Mouse (Mus musculus): Measurements from ENCODE around the gene Slc5a6. TPM values are rescaled to one million over a fixed set of nuclear protein-coding genes. Genes with fewer than 3 reads are reported as not detected.

Slc5a6 gene
- polyA plus RNA-seq, 1 experiment = 5.7 TPM

- TF ChIP-seq GATA1 (IDR thresholded peaks at IDR 0.05; ENCODE audit: low read length) = no peak
Observed at GRCm38 (mm10) chr5:31031508-31031907, 17.2 kb downstream of the Slc5a6 start.

GRCm38 (mm10) chr5:31030926-31031325, 17.8 kb downstream of the Slc5a6 start:
- no peak for TF ChIP-seq GATA1 (IDR thresholded peaks at IDR 0.05; ENCODE audit: low read length)

GRCm38 (mm10) chr5:31024641-31025040, 24.1 kb downstream of the Slc5a6 start:
- no peak for TF ChIP-seq GATA1 (IDR thresholded peaks at IDR 0.05; ENCODE audit: low read length)

GRCm38 (mm10) chr5:31023254-31023653, 25.5 kb downstream of the Slc5a6 start:
- no peak for TF ChIP-seq GATA1 (IDR thresholded peaks at IDR 0.05; ENCODE audit: low read length)

GRCm38 (mm10) chr5:31022690-31023089, 26.0 kb downstream of the Slc5a6 start:
- no peak for TF ChIP-seq GATA1 (IDR thresholded peaks at IDR 0.05; ENCODE audit: low read length)

GRCm38 (mm10) chr5:31015913-31016312, 32.8 kb downstream of the Slc5a6 start:
- no peak for TF ChIP-seq GATA1 (IDR thresholded peaks at IDR 0.05; ENCODE audit: low read length)

GRCm38 (mm10) chr5:31012737-31013136, 36.0 kb downstream of the Slc5a6 start:
- no peak for TF ChIP-seq GATA1 (IDR thresholded peaks at IDR 0.05; ENCODE audit: low read length)

- no peak for TF ChIP-seq GATA1 (IDR thresholded peaks at IDR 0.05; ENCODE audit: low read length)
Observed at GRCm38 (mm10) chr5:31004184-31004583, 44.5 kb downstream of the Slc5a6 start.

- no peak for TF ChIP-seq GATA1 (IDR thresholded peaks at IDR 0.05; ENCODE audit: low read length)
Observed at GRCm38 (mm10) chr5:31001560-31001959, 47.2 kb downstream of the Slc5a6 start.

- TF ChIP-seq GATA1 (IDR thresholded peaks at IDR 0.05; ENCODE audit: low read length) = no peak
Observed at GRCm38 (mm10) chr5:31000993-31001392, 47.7 kb downstream of the Slc5a6 start.

GRCm38 (mm10) chr5:31000122-31000521, 48.6 kb downstream of the Slc5a6 start:
- no peak for TF ChIP-seq GATA1 (IDR thresholded peaks at IDR 0.05; ENCODE audit: low read length)

GRCm38 (mm10) chr5:30999324-30999723, 49.4 kb downstream of the Slc5a6 start:
- TF ChIP-seq GATA1 (IDR thresholded peaks at IDR 0.05; ENCODE audit: low read length) = no peak

- TF ChIP-seq GATA1 (IDR thresholded peaks at IDR 0.05; ENCODE audit: low read length) = no peak
Observed at GRCm38 (mm10) chr5:30998306-30998705, 50.4 kb downstream of the Slc5a6 start.

GRCm38 (mm10) chr5:30994910-30995635, 53.7 kb downstream of the Slc5a6 start:
- TF ChIP-seq GATA1 (IDR thresholded peaks at IDR 0.05; ENCODE audit: low read length) = no peak

GRCm38 (mm10) chr5:30994074-30994473, 54.6 kb downstream of the Slc5a6 start:
- no peak for TF ChIP-seq GATA1 (IDR thresholded peaks at IDR 0.05; ENCODE audit: low read length)

GRCm38 (mm10) chr5:30992980-30993676, 55.6 kb downstream of the Slc5a6 start:
- TF ChIP-seq GATA1 (IDR thresholded peaks at IDR 0.05; ENCODE audit: low read length) = no peak

Other genes starting within 250 kb of the Slc5a6 start
- not detected in 2 replicates for gene Mapre3, start 234.3 kb downstream of the Slc5a6 start, polyA plus RNA-seq (2012)
- gene Tmem214, start 180.9 kb downstream of the Slc5a6 start, polyA plus RNA-seq (2012) = 28.5 and 36.1 TPM in 2 replicates
- 34.9 and 40.4 TPM in 2 replicates for gene Agbl5, start 160.2 kb downstream of the Slc5a6 start, polyA plus RNA-seq (2012)
- 72.2 and 79.8 TPM in 2 replicates for gene Ost4, start 141.1 kb downstream of the Slc5a6 start, polyA plus RNA-seq (2012)
- 1.3 and 1.7 TPM in 2 replicates for gene Emilin1, start 135.5 kb downstream of the Slc5a6 start, polyA plus RNA-seq (2012)
- 38.7 and 67.1 TPM in 2 replicates for gene Khk, start 127.5 kb downstream of the Slc5a6 start, polyA plus RNA-seq (2012)
- gene Cgref1, start 103.3 kb downstream of the Slc5a6 start, polyA plus RNA-seq (2012) = not detected in 2 replicates
- 52.8 and 78.2 TPM in 2 replicates for gene Preb, start 88.6 kb downstream of the Slc5a6 start, polyA plus RNA-seq (2012)
- gene Tcf23, start 80.3 kb downstream of the Slc5a6 start, polyA plus RNA-seq (2012) = not detected in 2 replicates
- gene Atraid, start 612 bp downstream of the Slc5a6 start, polyA plus RNA-seq (2012) = 15.6 and 22.3 TPM in 2 replicates
- gene Cad, start 5.9 kb upstream of the Slc5a6 start, polyA plus RNA-seq (2012) = 640 and 661 TPM in 2 replicates
- gene Dnajc5g, start 57.4 kb upstream of the Slc5a6 start, polyA plus RNA-seq (2012) = not detected in 2 replicates
- not detected in 2 replicates for gene Slc30a3, start 59.3 kb upstream of the Slc5a6 start, polyA plus RNA-seq (2012)
- not detected in 2 replicates for gene Trim54, start 67.8 kb upstream of the Slc5a6 start, polyA plus RNA-seq (2012)
- gene Ucn, start 89.9 kb upstream of the Slc5a6 start, polyA plus RNA-seq (2012) = not detected in 2 replicates
- gene Mpv17, start 105.3 kb upstream of the Slc5a6 start, polyA plus RNA-seq (2012) = 25.8 and 30.0 TPM in 2 replicates
- gene Gm29609, start 131.0 kb upstream of the Slc5a6 start, polyA plus RNA-seq (2012) = 0.95 and 12.6 TPM in 2 replicates
- 68.0 and 86.7 TPM in 2 replicates for gene Gtf3c2, start 131.2 kb upstream of the Slc5a6 start, polyA plus RNA-seq (2012)
- 48.5 and 68.0 TPM in 2 replicates for gene Snx17, start 144.3 kb upstream of the Slc5a6 start, polyA plus RNA-seq (2012)
- gene Eif2b4, start 144.5 kb upstream of the Slc5a6 start, polyA plus RNA-seq (2012) = 235 and 311 TPM in 2 replicates
- 24.4 and 32.0 TPM in 2 replicates for gene Zfp513, start 153.4 kb upstream of the Slc5a6 start, polyA plus RNA-seq (2012)
- 408 and 497 TPM in 2 replicates for gene Ppm1g, start 171.8 kb upstream of the Slc5a6 start, polyA plus RNA-seq (2012)
- 14.4 and 18.7 TPM in 2 replicates for gene Nrbp1, start 191.9 kb upstream of the Slc5a6 start, polyA plus RNA-seq (2012)
- 0.16 and 0.54 TPM in 2 replicates for gene Gm9970, start 192.3 kb upstream of the Slc5a6 start, polyA plus RNA-seq (2012)
- gene Krtcap3, start 202.8 kb upstream of the Slc5a6 start, polyA plus RNA-seq (2012) = 8.9 and 12.1 TPM in 2 replicates
- 24.8 and 33.1 TPM in 2 replicates for gene Ift172, start 242.2 kb upstream of the Slc5a6 start, polyA plus RNA-seq (2012)
- not detected in 2 replicates for gene Fndc4, start 247.2 kb upstream of the Slc5a6 start, polyA plus RNA-seq (2012)
- gene Gckr, start 248.5 kb upstream of the Slc5a6 start, polyA plus RNA-seq (2012) = 0.03 and 0.08 TPM in 2 replicates